Mouse (Mus musculus) MEL (cell line): ENCODE data around the gene Fat2.

Source experiments
- EP300 ChIP-seq, 2 experiments: IDR thresholded peaks; 2 replicates each; pipeline ENCODE4 v1.6.1; 2011; ENCODE audit warnings: improper control_type of control experiment in 2 of 2, low read length in 2 of 2, low read depth in 1 of 2, mild to moderate bottlenecking in 1 of 2
- MAFK ChIP-seq: IDR thresholded peaks from 2 replicates; pipeline ENCODE4 v1.6.1; 2011; ENCODE audit warnings: low read depth, mild to moderate bottlenecking, low read length, improper control_type of control experiment, borderline replicate concordance
- POLR2A ChIP-seq, 2 experiments: IDR thresholded peaks; 2 replicates each; pipeline ENCODE4 v1.6.1; 2011 to 2012; ENCODE audit warnings: low read length in 2 of 2, mild to moderate bottlenecking in 2 of 2, control low read depth in 1 of 2, improper control_type of control experiment in 1 of 2, low read depth in 1 of 2, moderate library complexity in 1 of 2; ENCODE audit not compliant: control insufficient read depth in 1 of 2, insufficient read depth in 1 of 2, poor library complexity in 1 of 2
- TAL1 ChIP-seq: IDR thresholded peaks from 2 replicates; pipeline ENCODE4 v1.6.1; 2012; ENCODE audit warnings: mild to moderate bottlenecking, inconsistent platforms, low read length, moderate library complexity, mixed read lengths

DNA sequence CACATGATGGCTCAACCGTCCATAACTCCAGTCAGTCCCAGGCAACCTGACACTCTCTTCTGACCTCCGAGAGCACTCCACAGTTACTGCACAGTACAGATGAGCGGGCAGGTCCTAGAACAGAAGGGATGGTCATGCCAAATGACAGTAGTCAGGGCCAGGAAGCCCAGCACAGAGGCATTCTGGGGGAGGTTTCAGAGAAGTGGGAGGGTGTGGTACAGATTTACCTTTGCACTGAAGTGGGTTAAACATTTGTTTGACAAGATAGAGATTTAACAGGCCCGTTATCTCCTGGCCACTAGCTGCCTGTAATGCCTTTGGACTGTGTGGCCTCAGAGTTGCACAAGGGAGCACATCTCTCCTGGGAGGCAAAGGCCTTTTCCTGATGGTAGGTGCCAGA, 118.9 kb downstream of the Fat2 start:
- TF ChIP-seq EP300 (IDR thresholded peaks at IDR 0.05; ENCODE audit: low read depth in 1 of 2, low read length in 2 of 2) (no peak), POLR2A (IDR thresholded peaks at IDR 0.05; ENCODE audit: control insufficient read depth in 1 of 2, insufficient read depth in 1 of 2, low read depth in 1 of 2, low read length in 2 of 2, poor library complexity in 1 of 2) (no peak), MAFK (no peak), TAL1 (no peak)
